Mouse (Mus musculus) embryonic facial prominence, embryonic 15.5 days (tissue): ENCODE data around the gene Hrasls5. TPM values are rescaled to one million over a fixed set of nuclear protein-coding genes. Genes with fewer than 3 reads are reported as not detected.

Source experiments
- polyA plus RNA-seq: library from polyadenylated mRNA; unstranded; fragments of >200 nt; fragmentation: Nextera tagmentation; extraction: Ambion mirVana; gene quantifications from 2 replicates; pipeline ENCODE4 v1.2.1, GENCODE M21; 2015

Hrasls5 gene
- polyA plus RNA-seq, 1 experiment from 2014 or later, result 0.21 TPM

Other genes starting within 250 kb of the Hrasls5 start
- 30.1 and 36.2 TPM in 2 replicates for gene Spindoc, start 229.5 kb upstream of the Hrasls5 start, polyA plus RNA-seq
- gene 2700081O15Rik, start 194.9 kb upstream of the Hrasls5 start, polyA plus RNA-seq, result 8.3 and 9.5 TPM in 2 replicates
- gene Rtn3, start 129.3 kb upstream of the Hrasls5 start, polyA plus RNA-seq, result 138 and 139 TPM in 2 replicates
- 12.7 and 13.2 TPM in 2 replicates for gene Atl3, start 118.5 kb upstream of the Hrasls5 start, polyA plus RNA-seq
- gene Pla2g16, start 55.1 kb upstream of the Hrasls5 start, polyA plus RNA-seq, result 13.0 and 14.8 TPM in 2 replicates
- 1.4 and 2.3 TPM in 2 replicates for gene Lgals12, start 5.3 kb upstream of the Hrasls5 start, polyA plus RNA-seq
- gene Slc22a19, start 98.8 kb downstream of the Hrasls5 start, polyA plus RNA-seq, result not detected in 2 replicates
- gene Slc22a26, start 190.1 kb downstream of the Hrasls5 start, polyA plus RNA-seq, result not detected in 2 replicates